Mouse (Mus musculus) erythroblast, adult 5-6 weeks (primary cell): ENCODE measurements around the gene Snta1. TPM values are rescaled to one million over a fixed set of nuclear protein-coding genes. Genes with fewer than 3 reads are reported as not detected.

Experiments
- ATAC-seq: replicated peaks from 2 replicates; pipeline ENCODE4 v1.8.0; 2016; ENCODE audit warnings: moderate number of reproducible peaks, mild to moderate bottlenecking, moderate TSS enrichment, inconsistent platforms; ENCODE audit not compliant: poor library complexity, low FRiP score, severe bottlenecking
- total RNA-seq, 2 experiments: library from RNA; stranded (forward) in 1 of 2; stranded (reverse) in 1 of 2; fragments of 150-400 nt in 1 of 2; fragments of 200-764, 138-1000 nt in 1 of 2; gene quantifications; 2 replicates each; pipeline versions ENCODE4 v1.2.3 to v1.2.4; 2015 to 2017; ENCODE audit warnings: low replicate concordance in 2 of 2

The Snta1 gene
- total RNA-seq, 2 experiments from 2014 or later, result 0.17 TPM; not detected in 1

GRCm38 (mm10) chr2:154374807-154375601 lies 32.9 kb downstream of the Snta1 start:
- no peak for ATAC-seq

- peak; percentile 56 for ATAC-seq
Measured at GRCm38 (mm10) chr2:154373961-154374632, 33.8 kb downstream of the Snta1 start.

- no peak for ATAC-seq
Measured at GRCm38 (mm10) chr2:154372842-154373500, 34.9 kb downstream of the Snta1 start, which contains the start of gene Cdk5rap1. TSS of gene Cdk5rap1 (minus strand) at chr2:154373010.

- peak; percentile 89 for ATAC-seq
Measured at GRCm38 (mm10) chr2:154372151-154372829, 35.6 kb downstream of the Snta1 start.

GRCm38 (mm10) chr2:154367510-154367909 lies 40.4 kb downstream of the Snta1 start:
- no peak for ATAC-seq

GRCm38 (mm10) chr2:154354000-154354425 lies 53.9 kb downstream of the Snta1 start:
- 0 out of 2 replicates have a peak, but pooled peaks have one; percentile 39 for ATAC-seq

- no peak for ATAC-seq
Measured at GRCm38 (mm10) chr2:154348152-154348551, 59.7 kb downstream of the Snta1 start.

GRCm38 (mm10) chr2:154339356-154339755 lies 68.5 kb downstream of the Snta1 start:
- ATAC-seq, result no peak

- no peak for ATAC-seq
Measured at GRCm38 (mm10) chr2:154338161-154338560, 69.7 kb downstream of the Snta1 start.

GRCm38 (mm10) chr2:154335572-154335971 lies 72.3 kb downstream of the Snta1 start:
- no peak for ATAC-seq

- ATAC-seq, result peak; percentile 72
Measured at GRCm38 (mm10) chr2:154326852-154327251, 81.0 kb downstream of the Snta1 start.

Other genes with a start within 250 kb of the Snta1 start
- not detected in 2 replicates for gene Bpifa5, start 245.5 kb downstream of the Snta1 start, total RNA-seq (2015; ENCODE audit: low replicate concordance)
- gene Bpifa5, start 245.5 kb downstream of the Snta1 start, total RNA-seq (2017; ENCODE audit: low replicate concordance), result not detected in 2 replicates
- gene Bpifb1, start 217.3 kb downstream of the Snta1 start, total RNA-seq (2015; ENCODE audit: low replicate concordance), result not detected in 2 replicates
- gene Bpifb1, start 217.3 kb downstream of the Snta1 start, total RNA-seq (2017; ENCODE audit: low replicate concordance), result not detected in 2 replicates
- gene Bpifb5, start 184.4 kb downstream of the Snta1 start, total RNA-seq (2015; ENCODE audit: low replicate concordance), result not detected in 2 replicates
- gene Bpifb5, start 184.4 kb downstream of the Snta1 start, total RNA-seq (2017; ENCODE audit: low replicate concordance), result not detected in 2 replicates
- gene Bpifb9a, start 150.2 kb downstream of the Snta1 start, total RNA-seq (2015; ENCODE audit: low replicate concordance), result not detected in 2 replicates
- not detected in 2 replicates for gene Bpifb9a, start 150.2 kb downstream of the Snta1 start, total RNA-seq (2017; ENCODE audit: low replicate concordance)
- gene Bpifb9b, start 100.9 kb downstream of the Snta1 start, total RNA-seq (2015; ENCODE audit: low replicate concordance), result not detected in 2 replicates
- gene Bpifb9b, start 100.9 kb downstream of the Snta1 start, total RNA-seq (2017; ENCODE audit: low replicate concordance), result not detected in 2 replicates
- gene Cdk5rap1, start 35.1 kb downstream of the Snta1 start, total RNA-seq (2015; ENCODE audit: low replicate concordance), result 5.9 and 13.1 TPM in 2 replicates
- 12.7 and 21.5 TPM in 2 replicates for gene Cdk5rap1, start 35.1 kb downstream of the Snta1 start, total RNA-seq (2017; ENCODE audit: low replicate concordance)
- 5.6 and 8.5 TPM in 2 replicates for gene Cbfa2t2, start 28.4 kb upstream of the Snta1 start, total RNA-seq (2015; ENCODE audit: low replicate concordance)
- gene Cbfa2t2, start 28.4 kb upstream of the Snta1 start, total RNA-seq (2017; ENCODE audit: low replicate concordance), result 2.9 and 9.5 TPM in 2 replicates
- not detected in 2 replicates for gene 1700003F12Rik, start 139.0 kb upstream of the Snta1 start, total RNA-seq (2015; ENCODE audit: low replicate concordance)
- gene 1700003F12Rik, start 139.0 kb upstream of the Snta1 start, total RNA-seq (2017; ENCODE audit: low replicate concordance), result not detected in 2 replicates
- gene Actl10, start 143.7 kb upstream of the Snta1 start, total RNA-seq (2015; ENCODE audit: low replicate concordance), result not detected in 2 replicates
- not detected in 2 replicates for gene Actl10, start 143.7 kb upstream of the Snta1 start, total RNA-seq (2017; ENCODE audit: low replicate concordance)
- gene Necab3, start 150.8 kb upstream of the Snta1 start, total RNA-seq (2015; ENCODE audit: low replicate concordance), result 0.63 TPM in 1 of 2 replicates, not detected in the other
- gene Necab3, start 150.8 kb upstream of the Snta1 start, total RNA-seq (2017; ENCODE audit: low replicate concordance), result 11.6 TPM in 1 of 2 replicates, not detected in the other
- 6.7 and 11.1 TPM in 2 replicates for gene E2f1, start 161.8 kb upstream of the Snta1 start, total RNA-seq (2015; ENCODE audit: low replicate concordance)
- gene E2f1, start 161.8 kb upstream of the Snta1 start, total RNA-seq (2017; ENCODE audit: low replicate concordance), result 5.5 and 7.0 TPM in 2 replicates
- gene Pxmp4, start 195.6 kb upstream of the Snta1 start, total RNA-seq (2015; ENCODE audit: low replicate concordance), result 9.0 and 9.6 TPM in 2 replicates
- gene Pxmp4, start 195.6 kb upstream of the Snta1 start, total RNA-seq (2017; ENCODE audit: low replicate concordance), result 7.5 and 11.2 TPM in 2 replicates
- gene Zfp341, start 205.2 kb upstream of the Snta1 start, total RNA-seq (2015; ENCODE audit: low replicate concordance), result 6.9 and 11.0 TPM in 2 replicates
- 6.4 TPM in 2 replicates for gene Zfp341, start 205.2 kb upstream of the Snta1 start, total RNA-seq (2017; ENCODE audit: low replicate concordance)
- 6.7 TPM in 1 of 2 replicates, not detected in the other for gene 4930519P11Rik, start 205.3 kb upstream of the Snta1 start, total RNA-seq (2015; ENCODE audit: low replicate concordance)
- 1.8 TPM in 1 of 2 replicates, not detected in the other for gene 4930519P11Rik, start 205.3 kb upstream of the Snta1 start, total RNA-seq (2017; ENCODE audit: low replicate concordance)
- 28.0 and 35.7 TPM in 2 replicates for gene Chmp4b, start 243.6 kb upstream of the Snta1 start, total RNA-seq (2015; ENCODE audit: low replicate concordance)
- 47.3 and 59.0 TPM in 2 replicates for gene Chmp4b, start 243.6 kb upstream of the Snta1 start, total RNA-seq (2017; ENCODE audit: low replicate concordance)